Mouse (Mus musculus): ENCODE data around the gene Tmprss12. TPM values are rescaled to one million over a fixed set of nuclear protein-coding genes. Genes with fewer than 3 reads are reported as not detected.
"Not testable (repeated sequence)": the region's sequence is repeated elsewhere in the genome, so short reads cannot be mapped to it uniquely, and the experiment has no call there.

The Tmprss12 gene
- polyA plus RNA-seq, 1 experiment from 2014 or later = not detected

DNA sequence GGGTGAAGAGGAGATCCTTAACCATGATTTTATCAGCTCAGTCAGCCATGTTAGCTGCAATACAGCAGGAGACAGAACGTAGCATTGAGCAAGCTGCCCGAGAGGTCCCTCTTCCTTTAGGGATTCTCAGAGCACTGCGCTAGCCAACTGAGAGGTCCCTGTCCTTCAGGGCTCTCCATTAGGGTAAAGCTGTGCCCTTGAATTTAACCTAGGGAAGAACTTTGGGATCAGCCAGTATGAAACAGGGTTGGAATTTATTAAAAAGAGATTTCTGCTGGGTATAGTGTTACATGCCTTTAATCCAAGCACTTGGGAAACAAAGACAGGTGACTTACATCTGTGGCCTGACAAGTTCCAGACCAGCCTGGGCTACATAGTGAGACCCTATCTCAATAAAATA lies 3.1 kb upstream of the Tmprss12 start:
- Histone ChIP-seq H3K27me3 (no peaks in the 10 kb centered on the region), H3K27ac (replicated peaks) (no peak overlapping the region), H3K36me3 (no peaks in the 10 kb centered on the region), H3K4me3 (no peak overlapping the region), H3K9me3 (0 out of 2 replicates have a peak, but pooled peaks cover 3% of the 10 kb centered on the region), H3K4me2 (no peak overlapping the region), H3K4me1 (replicated peaks) (no peaks in the 10 kb centered on the region), H3K9ac (no peak overlapping the region)
- ATAC-seq (ENCODE audit: low read depth) = no peak
- 92% methylated on average over 3 of the region's 3 CpGs for WGBS

DNA sequence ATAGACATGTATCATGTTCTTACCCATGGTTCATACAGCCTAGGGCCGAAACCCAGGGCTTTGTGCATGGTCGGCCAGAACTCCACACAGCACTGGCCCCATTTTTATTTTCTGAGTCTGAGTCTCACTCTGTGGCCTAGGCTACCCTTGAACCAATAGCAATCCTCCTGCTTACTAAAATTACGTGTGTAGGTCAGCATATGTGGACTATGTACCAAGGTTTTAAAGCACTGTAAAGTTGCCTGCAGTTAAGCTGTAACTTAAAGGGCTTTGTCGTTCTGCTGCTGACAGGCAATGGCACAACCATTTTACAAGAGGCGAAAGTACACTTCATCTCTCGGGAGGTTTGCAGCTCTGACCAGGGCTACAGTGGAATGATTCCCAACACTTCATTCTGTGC lies 8.3 kb downstream of the Tmprss12 start:
- no peak for ATAC-seq (ENCODE audit: low read depth)
- H3K27me3 ChIP-seq = no peaks in the 10 kb centered on the region

GRCm38 (mm10) chr15:100290858-100291257 lies 10.2 kb downstream of the Tmprss12 start:
- Histone ChIP-seq H3K9me3 (no peaks in the 10 kb centered on the region), H3K27me3 (no peaks in the 10 kb centered on the region), H3K27ac (replicated peaks) (no peak overlapping the region), H3K9ac (no peak overlapping the region), H3K4me3 (no peak overlapping the region), H3K4me1 (replicated peaks) (no peaks in the 10 kb centered on the region), H3K36me3 (no peaks in the 10 kb centered on the region), H3K4me2 (no peak overlapping the region)
- no peak for ATAC-seq (ENCODE audit: low read depth)
- 66% methylated on average over 5 of the region's 5 CpGs for WGBS

More for the DNA sequence above, 8.3 kb downstream of the Tmprss12 start:
- H3K4me2 ChIP-seq = no peak overlapping the region
- no peak overlapping the region for H3K4me3 ChIP-seq
- no peak overlapping the region for H3K27ac ChIP-seq (replicated peaks)
- no peaks in the 10 kb centered on the region for H3K36me3 ChIP-seq
- H3K9ac ChIP-seq = no peak overlapping the region
- 92% methylated on average over 6 of the region's 6 CpGs for WGBS
- H3K4me1 ChIP-seq (replicated peaks) = no peaks in the 10 kb centered on the region
- H3K9me3 ChIP-seq = no peaks in the 10 kb centered on the region

DNA sequence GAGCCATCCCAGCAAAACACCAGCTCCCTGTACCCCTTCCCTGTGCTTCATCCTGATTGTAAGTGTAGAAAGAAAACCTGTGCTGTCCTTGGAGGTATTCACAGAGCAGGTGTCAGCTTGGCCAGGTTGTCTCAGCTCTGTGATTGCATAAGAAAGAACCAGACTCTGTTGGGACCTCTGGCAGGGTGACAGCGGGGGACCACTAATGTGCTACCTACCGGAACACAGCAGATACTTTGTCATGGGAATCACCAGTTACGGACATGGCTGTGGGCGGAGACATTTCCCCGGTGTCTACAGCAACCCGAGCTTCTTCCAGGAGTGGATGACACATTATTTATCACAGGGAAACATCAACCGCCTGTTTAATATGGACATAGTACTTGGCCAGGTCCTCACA lies 11.7 kb downstream of the Tmprss12 start:
- 54% methylated on average over 7 of the region's 7 CpGs for WGBS
- Histone ChIP-seq H3K9me3 (no peaks in the 10 kb centered on the region), H3K36me3 (no peaks in the 10 kb centered on the region), H3K4me1 (replicated peaks) (no peaks in the 10 kb centered on the region), H3K4me2 (no peak overlapping the region), H3K27ac (replicated peaks) (no peak overlapping the region), H3K9ac (no peak overlapping the region), H3K4me3 (no peak overlapping the region), H3K27me3 (no peaks in the 10 kb centered on the region)
- ATAC-seq (ENCODE audit: low read depth) = no peak

- H3K9me3 ChIP-seq = no peaks in the 10 kb centered on the region
- H3K9ac ChIP-seq = no peak overlapping the region
- no peak overlapping the region for H3K4me3 ChIP-seq
- H3K4me1 ChIP-seq (replicated peaks) = no peaks in the 10 kb centered on the region
- WGBS = 90% methylated on average over 5 of the region's 5 CpGs
- H3K27ac ChIP-seq (replicated peaks) = no peak overlapping the region
- ATAC-seq (ENCODE audit: low read depth) = no peak
- H3K4me2 ChIP-seq = no peak overlapping the region
- H3K27me3 ChIP-seq = no peaks in the 10 kb centered on the region
- H3K36me3 ChIP-seq = no peaks in the 10 kb centered on the region
These were observed 17.2 kb downstream of the Tmprss12 start for GRCm38 (mm10) chr15:100297856-100298255.

- Histone ChIP-seq H3K27ac (replicated peaks) (no peak overlapping the region), H3K4me1 (replicated peaks) (peaks cover 13% of the 10 kb centered on the region)
These were observed 19.9 kb downstream of the Tmprss12 start for GRCm38 (mm10) chr15:100300499-100300898.

DNA sequence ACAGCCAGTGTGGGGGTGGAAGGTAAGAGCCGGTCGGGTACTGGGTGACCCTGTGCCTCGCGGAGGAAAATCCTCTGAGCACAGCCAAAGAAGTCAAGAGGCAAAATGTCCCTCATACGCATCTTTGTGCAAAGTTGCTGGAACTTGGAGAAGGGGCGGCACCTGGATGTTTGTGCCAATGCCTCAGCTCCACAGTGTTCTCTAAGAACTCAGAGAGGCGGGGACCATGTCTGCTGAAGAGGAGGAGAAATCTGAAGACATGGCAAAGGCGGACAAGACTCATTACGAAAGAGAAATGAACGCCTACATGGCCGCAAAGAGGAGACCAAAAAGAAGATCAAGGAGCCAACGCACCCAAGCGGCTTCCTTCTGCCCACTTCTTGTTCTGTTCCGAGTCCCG lies 20.9 kb downstream of the Tmprss12 start:
- Histone ChIP-seq H3K4me3 (no peak overlapping the region), H3K4me1 (replicated peaks) (peaks cover 18% of the 10 kb centered on the region), H3K9ac (no peak overlapping the region), H3K27ac (replicated peaks) (no peak overlapping the region), H3K27me3 (no peaks in the 10 kb centered on the region), H3K36me3 (no peaks in the 10 kb centered on the region), H3K4me2 (no peak overlapping the region), H3K9me3 (no peaks in the 10 kb centered on the region)
- WGBS = 85% methylated on average over 15 of the region's 15 CpGs
- ATAC-seq (ENCODE audit: low read depth) = no peak

More at GRCm38 (mm10) chr15:100300499-100300898, 19.9 kb downstream of the Tmprss12 start:
- H3K4me3 ChIP-seq = no peak overlapping the region
- no peaks in the 10 kb centered on the region for H3K9me3 ChIP-seq
- no peak overlapping the region for H3K4me2 ChIP-seq
- WGBS = 83% methylated on average over 6 of the region's 6 CpGs
- H3K9ac ChIP-seq = no peak overlapping the region
- no peaks in the 10 kb centered on the region for H3K27me3 ChIP-seq
- no peaks in the 10 kb centered on the region for H3K36me3 ChIP-seq
- ATAC-seq (ENCODE audit: low read depth) = no peak

DNA sequence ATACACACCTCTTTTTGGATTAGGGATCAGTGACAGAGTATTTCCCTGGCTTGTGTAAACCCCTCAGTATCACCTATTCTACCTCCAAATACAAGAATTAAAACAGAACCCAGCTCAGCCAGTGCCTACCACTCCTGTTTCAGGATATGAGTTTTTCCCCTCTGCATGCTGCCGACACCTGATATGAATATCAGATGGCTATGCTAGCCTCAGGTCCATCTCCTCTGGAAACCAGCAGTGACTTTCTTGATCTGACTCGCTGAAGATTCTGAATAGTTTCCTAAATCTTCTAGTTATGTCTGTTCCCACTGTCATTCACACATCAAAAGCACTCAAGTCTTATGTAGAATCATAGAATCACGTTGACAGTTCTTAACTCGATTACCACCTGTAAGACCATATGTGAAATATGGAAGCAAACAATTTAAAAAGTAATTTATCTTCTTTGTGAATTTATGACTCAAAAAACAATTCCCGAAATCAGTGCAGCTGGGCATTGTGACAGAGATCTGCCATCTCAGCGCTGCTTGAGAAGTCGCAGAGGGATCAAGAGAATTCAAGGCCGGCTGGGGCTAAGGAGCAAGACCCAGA lies 22.9 kb downstream of the Tmprss12 start:
- no peaks in the 10 kb centered on the region for H3K36me3 ChIP-seq
- H3K27ac ChIP-seq (replicated peaks) = peak overlapping the region; percentile 88
- 66% methylated on average over 8 of the region's 8 CpGs for WGBS
- peak overlapping the region; percentile 52 for H3K4me3 ChIP-seq
- no peak for ATAC-seq (ENCODE audit: low read depth)
- H3K9ac ChIP-seq = 0 out of 2 replicates have a peak overlapping the region, but pooled peaks have one; percentile 81
- H3K4me2 ChIP-seq = peak overlapping the region; percentile 73
- H3K4me1 ChIP-seq (replicated peaks) = peaks cover 18% of the 10 kb centered on the region
- H3K27me3 ChIP-seq = no peaks in the 10 kb centered on the region
- H3K9me3 ChIP-seq = no peaks in the 10 kb centered on the region

DNA sequence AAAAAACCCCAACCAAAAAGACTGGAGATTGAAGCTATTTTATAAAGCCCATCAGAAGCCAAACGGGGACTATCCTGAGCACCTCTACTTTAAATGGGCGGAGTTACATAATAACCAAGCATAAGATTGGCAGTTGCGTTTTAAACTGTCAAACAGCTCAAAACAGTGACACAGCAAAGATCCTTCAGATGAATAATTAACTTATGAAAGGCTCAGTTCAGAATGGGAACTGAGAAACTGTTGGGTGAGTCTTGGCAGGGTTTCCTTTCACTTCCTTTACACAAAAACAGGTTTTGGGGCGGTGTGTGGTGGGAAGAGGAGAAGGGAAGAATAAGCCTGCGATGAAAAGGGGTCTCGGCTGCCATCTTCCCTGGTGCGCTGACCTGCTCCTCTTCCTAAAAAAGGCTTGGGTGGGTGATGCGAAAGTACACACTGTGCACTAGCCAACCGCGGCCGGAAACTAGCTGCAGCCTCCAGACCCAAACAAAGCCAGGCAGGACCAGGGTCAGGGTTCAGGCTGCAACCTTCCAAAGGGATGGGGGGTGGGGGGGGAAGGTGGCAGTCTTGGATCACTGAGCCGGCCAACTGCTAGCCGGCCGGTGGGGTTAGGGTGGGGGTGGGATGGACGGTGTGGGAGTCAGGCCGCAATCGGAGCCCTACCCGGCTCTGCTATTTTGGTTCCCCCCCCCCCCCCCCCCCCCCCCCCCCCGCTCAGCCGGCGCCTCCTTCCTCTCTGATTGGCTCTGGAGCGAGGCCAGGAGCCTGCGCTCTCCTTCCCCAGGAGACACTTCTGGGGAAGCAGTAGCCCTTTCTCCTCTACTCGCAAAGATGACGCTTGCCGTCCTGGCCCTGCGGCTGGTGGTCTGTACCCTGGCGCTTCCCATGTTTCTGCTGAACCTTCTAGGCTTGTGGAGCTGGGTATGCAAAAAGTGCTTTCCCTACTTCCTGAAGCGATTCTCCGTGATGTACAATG lies 23.7 kb downstream of the Tmprss12 start, which contains the start of gene Mettl7a1:
TSS of gene Mettl7a1 (plus strand) at position 122 of the 973 bp plus-strand sequence.
- H3K4me2 ChIP-seq = peak within 1 kb of the TSS; percentile 73
- ATAC-seq (ENCODE audit: low read depth) = peak; percentile 90
- H3K4me1 ChIP-seq (replicated peaks) = peaks cover 18% of the 10 kb centered on the region
- peak within 1 kb of the TSS; percentile 52 for H3K4me3 ChIP-seq
- H3K27me3 ChIP-seq = no peaks in the 10 kb centered on the region
- H3K36me3 ChIP-seq = no peaks in the 10 kb centered on the region
- no peaks in the 10 kb centered on the region for H3K9me3 ChIP-seq
- H3K27ac ChIP-seq (replicated peaks) = peak within 1 kb of the TSS; percentile 88
- H3K9ac ChIP-seq = peak within 1 kb of the TSS; percentile 81
- WGBS = 5% methylated on average over 23 of the region's 30 CpGs

DNA sequence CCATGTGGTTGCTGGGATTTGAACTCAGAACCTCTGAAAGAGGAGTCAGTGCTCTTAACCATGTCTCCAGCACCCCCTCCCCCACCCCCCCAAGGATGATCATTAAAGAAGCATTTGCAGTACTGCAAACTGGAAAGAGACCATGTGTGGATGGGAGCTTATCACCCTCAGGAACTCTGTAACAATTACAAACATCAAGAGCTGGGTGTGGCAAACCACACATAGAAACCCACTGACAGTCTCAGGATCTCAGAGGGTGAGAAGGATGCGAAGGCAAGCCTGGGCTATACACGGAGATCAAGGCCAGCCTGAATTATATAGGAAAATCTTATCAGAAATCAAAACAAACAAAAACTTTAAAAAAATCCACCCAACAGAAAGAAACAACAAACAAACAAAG lies 25.6 kb downstream of the Tmprss12 start:
- H3K4me3 ChIP-seq = no peak overlapping the region
- H3K27ac ChIP-seq (replicated peaks) = no peak overlapping the region
- ATAC-seq (ENCODE audit: low read depth) = no peak
- no peak overlapping the region for H3K9ac ChIP-seq
- WGBS = 90% methylated on average over 2 of the region's 2 CpGs
- no peak overlapping the region for H3K4me2 ChIP-seq
- no peaks in the 10 kb centered on the region for H3K9me3 ChIP-seq
- H3K27me3 ChIP-seq = no peaks in the 10 kb centered on the region
- H3K4me1 ChIP-seq (replicated peaks) = peaks cover 18% of the 10 kb centered on the region
- H3K36me3 ChIP-seq = no peaks in the 10 kb centered on the region

GRCm38 (mm10) chr15:100307438-100308096 lies 26.9 kb downstream of the Tmprss12 start:
- not testable (repeated sequence) for H3K36me3 ChIP-seq; H3K27ac ChIP-seq (replicated peaks); H3K4me3 ChIP-seq; H3K4me2 ChIP-seq; H3K9ac ChIP-seq; H3K27me3 ChIP-seq; H3K9me3 ChIP-seq; ATAC-seq (ENCODE audit: low read depth)
- peaks cover 18% of the 10 kb centered on the region for H3K4me1 ChIP-seq (replicated peaks)
- 44% methylated on average over 10 of the region's 11 CpGs for WGBS

DNA sequence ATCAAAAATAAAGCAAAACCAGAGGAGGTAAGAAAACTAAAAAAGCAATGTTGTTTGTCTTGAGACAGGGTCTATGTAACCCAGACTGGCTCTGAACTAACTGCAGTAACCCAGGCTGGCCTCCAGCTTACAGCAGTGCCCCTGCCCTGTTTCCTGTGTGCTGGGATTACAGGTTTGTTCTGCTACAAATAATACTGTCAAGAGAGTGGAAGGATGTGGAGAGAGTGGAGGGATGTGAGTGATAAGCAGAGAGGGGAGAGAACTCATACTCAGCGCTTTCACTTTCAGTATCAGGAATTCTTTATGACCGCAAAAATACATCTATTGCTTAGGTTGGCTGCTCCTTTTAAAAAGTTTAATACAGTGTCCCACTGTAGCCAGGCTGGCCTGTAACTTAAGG lies 31.7 kb downstream of the Tmprss12 start:
- Histone ChIP-seq H3K36me3 (peaks cover 12% of the 10 kb centered on the region), H3K27ac (replicated peaks) (no peak overlapping the region), H3K9me3 (no peaks in the 10 kb centered on the region), H3K27me3 (no peaks in the 10 kb centered on the region), H3K4me2 (no peak overlapping the region), H3K4me3 (no peak overlapping the region), H3K4me1 (replicated peaks) (no peaks in the 10 kb centered on the region), H3K9ac (no peak overlapping the region)
- 92% methylated on average over 2 of the region's 2 CpGs for WGBS
- ATAC-seq (ENCODE audit: low read depth) = no peak

Data from neural tube, embryonic 13.5 days (tissue).